Mouse (Mus musculus) liver, embryonic 12.5 days (tissue): ENCODE results near the gene Cux1. TPM values are rescaled to one million over a fixed set of nuclear protein-coding genes. Genes with fewer than 3 reads are reported as not detected.

ENCODE experiments used
- ATAC-seq: fragments of 200-750 bp; cut with Nextera tagmentation; 2 replicates; pipeline ENCODE4 v1.8.0; 2017; ENCODE audit warnings: moderate number of reproducible peaks, mild to moderate bottlenecking, moderate library complexity
- H3K27ac ChIP-seq: fragments of 300-500 bp; sonication (generic); 2 replicates; pipeline ENCODE4 v1.5.1; 2016; ENCODE audit warnings: mild to moderate bottlenecking
- H3K27me3 ChIP-seq: fragments of 300-500 bp; sonication (generic); replicated peaks from 2 replicates; pipeline ENCODE4 v1.6.1; 2016; ENCODE audit warnings: mild to moderate bottlenecking, moderate library complexity
- H3K36me3 ChIP-seq: fragments of 300-500 bp; sonication (generic); 2 replicates; pipeline ENCODE4 v1.6.1; 2016; ENCODE audit warnings: mild to moderate bottlenecking, moderate library complexity
- H3K4me1 ChIP-seq: fragments of 300-500 bp; sonication (generic); 2 replicates; pipeline ENCODE4 v1.6.1; 2016
- H3K4me2 ChIP-seq: fragments of 300-500 bp; sonication (generic); 2 replicates; pipeline ENCODE4 v1.6.1; 2016; ENCODE audit warnings: mild to moderate bottlenecking, moderate library complexity
- H3K4me3 ChIP-seq: fragments of 300-500 bp; sonication (generic); 2 replicates; pipeline ENCODE4 v1.5.1; 2016; ENCODE audit warnings: mild to moderate bottlenecking, moderate library complexity
- H3K9ac ChIP-seq: fragments of 300-500 bp; sonication (generic); 2 replicates; pipeline ENCODE4 v1.6.1; 2016; ENCODE audit warnings: mild to moderate bottlenecking, moderate library complexity
- H3K9me3 ChIP-seq: fragments of 300-500 bp; sonication (generic); replicated peaks from 2 replicates; pipeline ENCODE4 v1.6.1; 2016; ENCODE audit warnings: mild to moderate bottlenecking, moderate library complexity
- WGBS: fragments of 180-500 bp; shearing (Covaris S2); methylation state at CpG from one replicate; pipeline ENCODE4 v1.1.7; 2016; ENCODE audit not compliant: insufficient replicate concordance; 5-methylcytosine and 5-hydroxymethylcytosine counted together
- polyA plus RNA-seq: library from polyadenylated mRNA; unstranded; fragments of >200 nt; fragmentation: Nextera tagmentation; extraction: Ambion mirVana; gene quantifications from 2 replicates; pipeline ENCODE4 v1.2.1, GENCODE M21; 2016

The Cux1 gene
- polyA plus RNA-seq, 1 experiment from 2014 or later, result 29.8 TPM

DNA sequence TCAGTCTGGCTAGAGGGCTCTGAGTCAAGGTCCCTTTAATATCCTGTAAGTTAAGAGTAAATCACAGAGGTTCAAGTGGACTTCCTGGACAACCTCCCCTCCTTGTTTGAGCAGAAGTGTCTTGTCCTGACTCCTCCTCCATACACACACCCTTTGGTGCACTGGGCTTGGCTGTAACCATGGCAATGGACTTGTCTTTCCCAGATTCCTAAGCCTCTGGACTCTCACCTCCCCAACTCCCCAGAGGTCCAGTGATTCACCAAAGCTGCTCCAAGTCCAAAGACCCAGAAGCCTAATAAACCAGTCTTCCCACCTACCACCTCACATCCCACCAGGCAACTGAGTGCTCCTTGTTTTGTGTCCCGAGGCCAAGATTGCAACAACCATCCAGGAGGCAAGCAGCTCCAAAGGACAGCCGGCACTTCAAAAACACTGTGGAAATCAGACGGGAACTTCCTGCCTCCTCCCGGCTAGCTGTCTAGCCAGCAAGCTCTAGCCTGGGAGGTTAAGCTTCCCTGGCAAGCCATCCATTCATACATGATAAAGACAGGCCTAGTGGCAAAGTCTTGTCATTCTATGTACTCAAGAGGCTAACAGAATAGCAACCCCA is 17.5 kb upstream of the Cux1 start:
- ATAC-seq, result no peak
- Histone ChIP-seq H3K4me2 (no peak overlapping the region), H3K27me3 (peaks cover 47% of the 10 kb centered on the region), H3K36me3 (no peaks in the 10 kb centered on the region), H3K4me3 (no peak overlapping the region), H3K9ac (no peak overlapping the region), H3K4me1 (no peaks in the 10 kb centered on the region), H3K27ac (no peak overlapping the region), H3K9me3 (no peaks in the 10 kb centered on the region)
- 34% methylated on average over 4 of the region's 4 CpGs for WGBS

DNA sequence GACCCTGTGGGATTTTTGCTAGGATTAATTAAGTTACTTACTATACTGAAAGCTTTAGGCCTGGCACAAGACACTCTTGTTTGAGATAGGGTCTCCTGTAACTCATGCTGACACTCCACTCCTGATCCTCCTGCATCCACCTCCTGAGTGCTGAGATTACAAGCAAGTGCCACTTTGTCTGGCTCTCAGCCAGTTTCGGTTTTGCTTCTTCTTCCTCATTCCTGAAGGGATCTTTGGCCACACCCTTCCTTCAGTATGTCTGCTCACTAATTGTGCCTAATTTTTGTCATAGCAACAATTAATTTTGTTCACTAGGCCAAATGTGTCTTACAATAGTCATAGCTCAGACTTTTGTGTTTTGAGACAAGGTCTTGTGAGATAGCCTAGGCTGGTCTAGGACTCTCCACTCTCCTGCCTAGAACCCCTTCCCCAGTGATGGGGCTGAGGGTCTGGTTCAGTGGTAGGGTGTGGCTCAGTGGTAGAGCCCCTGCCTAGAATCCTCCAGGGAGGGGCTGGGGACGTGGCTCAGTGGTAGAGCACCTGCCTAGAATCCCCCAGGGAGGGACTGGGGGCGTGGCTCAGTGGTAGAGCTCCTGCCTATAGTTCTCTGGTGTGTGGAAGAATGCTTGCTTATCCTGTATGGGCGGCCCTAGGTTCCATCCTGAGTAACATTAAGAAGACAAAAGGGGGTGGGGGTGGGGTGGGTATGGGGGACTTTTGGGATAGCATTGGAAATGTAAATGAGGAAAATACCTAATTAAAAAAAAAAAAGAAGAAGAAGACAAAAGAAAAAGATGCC is 16.6 kb upstream of the Cux1 start:
- no peak overlapping the region for H3K4me3 ChIP-seq
- H3K9ac ChIP-seq, result no peak overlapping the region
- no peak for ATAC-seq
- peaks cover 56% of the 10 kb centered on the region for H3K27me3 ChIP-seq
- no peaks in the 10 kb centered on the region for H3K36me3 ChIP-seq
- H3K4me1 ChIP-seq, result no peaks in the 10 kb centered on the region
- no peak overlapping the region for H3K27ac ChIP-seq
- no peaks in the 10 kb centered on the region for H3K9me3 ChIP-seq
- WGBS, result 52% methylated on average over 4 of the region's 4 CpGs
- no peak overlapping the region for H3K4me2 ChIP-seq

- no peaks in the 10 kb centered on the region for H3K36me3 ChIP-seq
- H3K4me3 ChIP-seq, result no peak overlapping the region
- H3K27me3 ChIP-seq, result peaks cover 59% of the 10 kb centered on the region
- H3K9me3 ChIP-seq, result no peaks in the 10 kb centered on the region
- H3K9ac ChIP-seq, result no peak overlapping the region
- H3K27ac ChIP-seq, result no peak overlapping the region
- H3K4me1 ChIP-seq, result no peaks in the 10 kb centered on the region
- H3K4me2 ChIP-seq, result no peak overlapping the region
- no peak for ATAC-seq
- WGBS, result 52% methylated on average over 2 of the region's 2 CpGs
These were observed 16.0 kb upstream of the Cux1 start for GRCm38 (mm10) chr5:136583256-136583655.

DNA sequence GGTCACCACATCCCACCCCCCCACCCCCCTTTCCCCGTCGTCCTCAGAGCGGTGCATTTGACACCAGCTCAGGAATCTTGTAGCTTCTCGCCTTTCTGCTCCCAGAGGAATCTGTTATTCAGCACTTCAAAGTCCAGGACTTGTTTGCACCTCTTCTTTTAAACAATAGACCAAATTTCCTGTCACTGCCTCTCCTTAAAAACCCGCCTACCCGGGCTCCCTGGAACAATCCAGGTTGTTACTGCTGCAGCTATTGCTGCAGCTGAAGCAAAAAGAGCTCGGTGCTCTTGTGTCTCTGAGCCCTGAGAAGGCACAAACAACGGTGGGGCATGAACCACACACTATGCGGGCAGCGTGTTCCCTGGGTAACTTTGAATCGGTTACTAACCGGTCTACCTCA is 14.9 kb upstream of the Cux1 start:
- Histone ChIP-seq H3K4me3 (no peak overlapping the region), H3K27ac (no peak overlapping the region), H3K27me3 (peaks cover 67% of the 10 kb centered on the region), H3K9me3 (no peaks in the 10 kb centered on the region), H3K4me2 (no peak overlapping the region), H3K9ac (no peak overlapping the region), H3K36me3 (no peaks in the 10 kb centered on the region), H3K4me1 (no peaks in the 10 kb centered on the region)
- no peak for ATAC-seq
- WGBS, result 10% methylated on average over 12 of the region's 12 CpGs

DNA sequence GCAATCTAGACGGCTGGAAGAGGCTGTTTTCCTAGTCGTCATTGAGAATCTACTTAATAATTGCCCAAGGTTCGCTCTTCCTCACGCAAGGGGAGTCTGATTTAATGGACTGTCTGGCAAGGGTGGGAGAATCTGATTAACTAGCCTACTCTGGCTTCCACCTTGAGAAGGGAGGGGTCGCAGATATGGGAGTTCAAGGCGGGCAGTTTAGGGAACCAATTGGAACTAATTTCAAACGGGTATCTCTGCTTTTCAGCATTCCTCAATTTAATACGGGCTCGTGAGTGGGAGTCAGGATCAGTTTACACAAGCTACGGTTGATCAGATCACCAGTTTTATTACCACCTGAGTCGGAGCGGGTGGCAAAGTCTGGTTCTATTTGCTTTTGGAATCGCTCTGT is 14.3 kb upstream of the Cux1 start:
- WGBS, result 2% methylated on average over 13 of the region's 13 CpGs
- no peak overlapping the region for H3K9ac ChIP-seq
- no peak for ATAC-seq
- H3K27ac ChIP-seq, result no peak overlapping the region
- peaks cover 73% of the 10 kb centered on the region for H3K27me3 ChIP-seq
- no peak overlapping the region for H3K4me2 ChIP-seq
- H3K4me3 ChIP-seq, result 0 out of 2 replicates have a peak overlapping the region, but pooled peaks have one; percentile 8
- no peaks in the 10 kb centered on the region for H3K9me3 ChIP-seq
- no peaks in the 10 kb centered on the region for H3K4me1 ChIP-seq
- no peaks in the 10 kb centered on the region for H3K36me3 ChIP-seq

DNA sequence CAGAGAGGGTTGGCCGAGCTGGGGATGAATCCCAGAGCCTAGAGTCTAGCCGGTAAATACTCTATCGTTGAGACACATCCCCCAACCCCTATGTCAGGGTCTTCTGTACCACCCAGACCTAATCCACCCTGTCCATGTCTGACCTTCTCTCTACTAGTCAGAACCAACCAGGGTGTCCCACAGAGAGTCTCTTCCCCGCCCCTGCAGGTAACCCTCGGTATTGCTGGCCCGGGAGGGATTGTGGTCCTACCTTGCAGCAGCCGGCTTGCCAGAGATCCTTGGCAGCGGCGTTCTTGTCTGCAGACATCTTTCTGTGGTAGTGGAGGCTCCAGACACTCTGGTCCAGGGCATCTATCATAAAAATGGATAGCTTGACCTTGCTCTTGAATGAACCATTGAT is 13.9 kb upstream of the Cux1 start:
- no peak for ATAC-seq
- peaks cover 73% of the 10 kb centered on the region for H3K27me3 ChIP-seq
- no peak overlapping the region for H3K9ac ChIP-seq
- no peak overlapping the region for H3K4me2 ChIP-seq
- no peaks in the 10 kb centered on the region for H3K9me3 ChIP-seq
- 16% methylated on average over 9 of the region's 9 CpGs for WGBS
- no peaks in the 10 kb centered on the region for H3K4me1 ChIP-seq
- no peak overlapping the region for H3K27ac ChIP-seq
- H3K36me3 ChIP-seq, result no peaks in the 10 kb centered on the region
- 0 out of 2 replicates have a peak overlapping the region, but pooled peaks have one; percentile 8 for H3K4me3 ChIP-seq

DNA sequence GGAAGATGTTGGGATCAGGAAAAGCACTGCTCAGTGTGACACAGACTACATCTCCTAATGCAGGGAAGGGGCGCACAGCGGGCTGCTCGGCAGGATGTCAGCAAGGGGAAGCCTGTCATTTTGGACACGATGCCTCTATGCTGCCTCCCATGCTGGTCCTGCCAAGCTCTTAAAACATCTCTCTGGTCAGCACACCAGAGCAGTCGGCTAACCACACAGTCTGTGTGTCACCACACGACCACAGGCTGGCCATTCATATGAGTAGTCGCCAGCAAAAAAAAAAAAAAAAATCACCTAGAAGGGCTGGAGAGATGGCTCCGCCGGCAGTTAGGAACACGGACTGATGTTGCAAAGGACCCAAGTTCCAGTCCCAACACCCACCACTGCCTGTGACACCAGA is 10.9 kb upstream of the Cux1 start:
- Histone ChIP-seq H3K36me3 (no peaks in the 10 kb centered on the region), H3K27ac (no peak overlapping the region), H3K27me3 (peaks cover 92% of the 10 kb centered on the region), H3K4me1 (no peaks in the 10 kb centered on the region), H3K9ac (no peak overlapping the region), H3K4me2 (no peak overlapping the region), H3K9me3 (no peaks in the 10 kb centered on the region), H3K4me3 (no peak overlapping the region)
- no peak for ATAC-seq
- WGBS, result 31% methylated on average over 10 of the region's 10 CpGs

- H3K4me3 ChIP-seq, result no peak overlapping the region
- no peak for ATAC-seq
- no peak overlapping the region for H3K4me2 ChIP-seq
- no peaks in the 10 kb centered on the region for H3K36me3 ChIP-seq
- 59% methylated on average over 7 of the region's 7 CpGs for WGBS
- H3K27ac ChIP-seq, result no peak overlapping the region
- no peaks in the 10 kb centered on the region for H3K9me3 ChIP-seq
- peaks cover 70% of the 10 kb centered on the region for H3K27me3 ChIP-seq
- peaks cover 26% of the 10 kb centered on the region for H3K4me1 ChIP-seq
- H3K9ac ChIP-seq, result no peak overlapping the region
These were observed 2.9 kb upstream of the Cux1 start for GRCm38 (mm10) chr5:136570171-136570570.

GRCm38 (mm10) chr5:136568776-136569175 is 1.5 kb upstream of the Cux1 start:
- Histone ChIP-seq H3K27me3 (peaks cover 58% of the 10 kb centered on the region), H3K36me3 (no peaks in the 10 kb centered on the region), H3K4me2 (peak overlapping the region; percentile 100), H3K4me1 (peaks cover 39% of the 10 kb centered on the region), H3K9ac (peak overlapping the region; percentile 87), H3K27ac (no peak overlapping the region), H3K9me3 (no peaks in the 10 kb centered on the region), H3K4me3 (peak overlapping the region; percentile 94)
- ATAC-seq, result no peak
- WGBS, result under 1% methylated on average over 23 of the region's 36 CpGs

DNA sequence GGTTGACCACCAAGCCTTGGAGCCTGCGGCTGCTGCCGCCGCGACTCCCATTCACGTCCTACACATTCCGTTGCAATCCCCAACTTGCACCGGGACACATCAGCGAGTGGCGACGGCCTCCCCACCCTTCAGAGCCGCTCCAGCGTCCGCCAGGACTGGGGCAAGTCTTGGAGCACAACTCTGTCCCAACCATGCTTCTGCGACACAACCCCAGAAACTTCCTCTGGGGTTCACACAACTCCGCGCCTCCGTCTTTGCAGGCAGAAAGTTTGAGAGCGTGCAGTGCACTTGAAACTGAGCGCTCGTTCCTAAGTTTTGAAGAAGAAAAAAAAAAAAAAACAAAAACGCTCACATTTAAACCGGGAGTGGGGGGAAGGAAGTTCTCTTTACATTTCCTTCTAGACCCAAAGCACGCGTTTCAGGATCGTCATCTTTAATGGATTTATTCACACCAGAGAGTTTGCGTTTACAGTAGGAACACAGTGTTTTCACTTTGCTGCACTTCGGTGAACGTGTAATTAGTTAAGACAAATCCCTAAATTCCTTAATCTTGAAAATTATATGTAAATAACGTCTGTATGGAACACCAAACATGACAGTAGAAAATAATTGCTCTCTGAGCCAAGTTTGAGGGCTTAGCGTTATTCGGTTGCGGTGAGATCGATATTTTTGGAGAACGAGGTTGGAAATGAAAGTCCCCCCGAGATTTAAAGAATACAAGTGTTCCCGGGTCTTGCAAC is 906 bp upstream of the Cux1 start:
- Histone ChIP-seq H3K4me3 (peak overlapping the region; percentile 94), H3K4me2 (peak overlapping the region; percentile 100), H3K4me1 (peaks cover 44% of the 10 kb centered on the region), H3K27me3 (peaks cover 53% of the 10 kb centered on the region), H3K9me3 (no peaks in the 10 kb centered on the region), H3K27ac (no peak overlapping the region), H3K36me3 (no peaks in the 10 kb centered on the region), H3K9ac (peak overlapping the region; percentile 87)
- WGBS, result under 1% methylated on average over 36 of the region's 36 CpGs
- no peak for ATAC-seq

GRCm38 (mm10) chr5:136566812-136567175 is 496 bp downstream of the Cux1 start:
- Histone ChIP-seq H3K27ac (peak overlapping the region; percentile 77), H3K4me1 (peaks cover 49% of the 10 kb centered on the region), H3K27me3 (peaks cover 43% of the 10 kb centered on the region), H3K9ac (peak overlapping the region; percentile 87), H3K36me3 (no peaks in the 10 kb centered on the region), H3K9me3 (no peaks in the 10 kb centered on the region), H3K4me3 (peak overlapping the region; percentile 94), H3K4me2 (peak overlapping the region; percentile 100)
- WGBS, result under 1% methylated on average over 31 of the region's 31 CpGs
- ATAC-seq, result peak; percentile 63
